Mouse (Mus musculus): ENCODE data around the gene Hira.
"Not testable (repeated sequence)": the region's sequence is repeated elsewhere in the genome, so short reads cannot be mapped to it uniquely, and the experiment has no call there.

The Hira gene

DNA sequence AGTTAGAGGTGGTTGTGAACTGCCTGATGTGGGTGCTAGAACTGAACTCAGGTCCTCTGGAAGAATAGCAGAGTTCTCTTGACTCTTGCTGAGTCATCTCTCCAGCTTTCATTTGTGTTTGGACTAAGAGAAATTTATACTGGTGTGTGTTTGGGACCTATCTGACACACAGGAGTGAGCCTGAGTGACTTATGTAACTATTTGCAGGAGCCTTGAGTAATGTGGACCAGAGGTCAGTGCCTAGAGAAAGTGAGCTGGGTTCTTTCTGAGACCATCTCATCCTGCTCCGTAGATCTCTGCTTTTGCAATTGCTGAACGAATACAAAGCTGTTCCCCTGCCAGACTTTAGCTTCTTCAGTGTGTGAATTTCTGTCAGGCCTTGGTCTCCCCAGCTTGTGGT lies 44.9 kb downstream of the Hira start:
- no peak for DNase-seq

DNA sequence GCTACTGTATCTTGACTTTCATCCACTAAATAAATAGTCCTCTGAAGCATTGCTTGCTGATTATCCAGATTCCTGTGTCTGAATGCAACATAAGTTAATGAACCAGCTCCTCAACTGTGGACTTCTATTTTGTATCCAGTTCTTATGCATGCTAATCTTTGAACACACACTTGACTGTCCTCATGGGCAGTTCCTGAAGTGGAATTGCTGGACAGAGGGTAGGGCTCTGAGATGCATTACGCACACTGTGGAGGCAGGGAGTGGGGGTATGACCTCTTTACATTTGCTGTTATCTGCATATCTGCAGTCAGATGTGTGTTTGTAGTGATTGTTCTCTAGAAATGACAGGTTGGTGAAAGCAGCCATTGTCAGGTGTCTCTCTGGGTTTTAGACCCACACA lies 51.1 kb downstream of the Hira start:
- no peak for DNase-seq

- no peak for DNase-seq
These were observed 61.7 kb downstream of the Hira start for GRCm38 (mm10) chr16:18938321-18939082.

DNA sequence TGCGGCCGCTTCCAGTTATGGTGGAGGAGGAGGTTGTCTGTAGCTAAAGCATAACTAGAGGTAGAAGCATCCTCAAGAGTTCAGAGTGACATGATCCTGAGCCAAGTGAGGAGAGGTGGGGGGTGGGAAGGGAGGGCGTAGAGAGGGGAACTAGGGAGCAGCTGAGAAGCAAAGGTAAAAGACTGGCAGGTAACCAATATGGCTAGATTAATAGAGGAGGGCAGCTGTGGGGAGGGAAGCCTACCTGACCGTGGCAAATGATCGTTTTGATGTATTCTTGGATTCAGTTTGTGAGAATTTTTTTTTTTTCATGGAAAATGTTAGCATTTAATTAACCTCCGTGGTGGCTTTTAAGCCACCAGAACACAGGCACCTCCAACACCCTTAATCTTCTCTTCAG lies 67.1 kb downstream of the Hira start:
- no peak for DNase-seq

- DNase-seq: no peak
These were observed 72.1 kb downstream of the Hira start for GRCm38 (mm10) chr16:18948941-18949340.

- DNase-seq: no peak
These were observed 73.5 kb downstream of the Hira start for GRCm38 (mm10) chr16:18950351-18950750.

DNA sequence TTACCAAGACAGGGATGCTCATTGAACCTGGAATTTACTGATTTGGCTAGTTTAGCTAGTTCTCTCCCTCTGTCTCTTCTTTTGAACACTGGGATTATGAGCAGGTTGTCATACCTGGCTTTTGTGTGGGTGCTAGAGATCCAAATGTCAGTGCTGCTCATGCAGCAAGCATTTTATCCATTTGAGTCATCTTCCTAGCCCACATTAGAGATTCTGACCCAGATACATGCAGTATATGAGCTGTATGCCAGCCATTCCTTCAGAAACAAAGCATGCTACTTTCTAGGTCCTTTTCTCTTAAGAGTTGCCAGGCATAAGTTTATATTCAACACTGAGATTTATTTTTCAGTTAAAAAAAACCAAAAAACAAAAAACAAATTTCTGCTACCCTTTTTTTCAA lies 76.0 kb downstream of the Hira start:
- DNase-seq: no peak

GRCm38 (mm10) chr16:18955070-18955469 lies 78.2 kb downstream of the Hira start:
- no peak for DNase-seq

DNA sequence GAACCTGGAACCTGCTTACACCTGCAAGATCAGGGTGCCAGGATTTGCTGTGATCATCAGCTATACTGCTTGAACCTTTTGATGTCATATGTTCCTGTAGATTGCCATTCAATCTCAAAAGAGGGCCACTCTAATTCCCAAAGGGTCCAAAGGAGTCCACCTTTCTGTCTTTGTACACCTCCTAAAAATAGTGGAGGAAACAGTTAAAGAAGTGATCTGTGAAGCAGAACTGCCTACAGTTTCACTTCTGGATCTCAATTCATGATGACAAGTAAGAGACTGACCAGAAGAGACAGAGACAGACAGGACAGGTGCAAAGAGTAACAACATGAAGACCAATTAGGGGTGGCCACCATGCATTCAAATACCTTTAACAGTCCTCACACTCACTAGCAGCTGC lies 86.6 kb downstream of the Hira start:
- no peak for DNase-seq

- no peak for DNase-seq
These were observed 92.7 kb downstream of the Hira start for GRCm38 (mm10) chr16:18969420-18970128.

GRCm38 (mm10) chr16:18970837-18971236 lies 94.0 kb downstream of the Hira start:
- no peak for DNase-seq

DNA sequence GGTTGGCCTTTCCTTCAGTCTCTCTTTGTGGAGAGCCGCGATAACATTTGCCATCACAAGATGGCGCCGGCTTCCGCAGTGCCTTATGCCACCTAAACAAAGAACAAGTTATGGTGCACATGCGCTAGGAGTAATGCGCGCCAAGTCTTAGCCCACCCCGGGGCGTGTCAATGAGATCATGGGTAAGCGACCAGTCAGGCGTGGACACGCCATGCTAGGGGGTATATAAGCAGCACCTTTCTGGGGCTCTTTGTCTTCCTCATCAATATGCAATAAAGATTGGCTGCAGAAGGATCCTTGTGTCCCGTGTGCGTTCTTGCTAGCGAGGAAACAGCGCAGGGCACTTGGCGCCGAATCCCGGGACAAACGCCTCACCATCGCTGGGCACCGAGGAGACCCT lies 98.8 kb downstream of the Hira start:
- DNase-seq: not testable (repeated sequence)

- DNase-seq: no peak
These were observed 99.5 kb downstream of the Hira start for GRCm38 (mm10) chr16:18976315-18976714.

GRCm38 (mm10) chr16:18986381-18986780 lies 109.5 kb downstream of the Hira start:
- no peak for DNase-seq

DNA sequence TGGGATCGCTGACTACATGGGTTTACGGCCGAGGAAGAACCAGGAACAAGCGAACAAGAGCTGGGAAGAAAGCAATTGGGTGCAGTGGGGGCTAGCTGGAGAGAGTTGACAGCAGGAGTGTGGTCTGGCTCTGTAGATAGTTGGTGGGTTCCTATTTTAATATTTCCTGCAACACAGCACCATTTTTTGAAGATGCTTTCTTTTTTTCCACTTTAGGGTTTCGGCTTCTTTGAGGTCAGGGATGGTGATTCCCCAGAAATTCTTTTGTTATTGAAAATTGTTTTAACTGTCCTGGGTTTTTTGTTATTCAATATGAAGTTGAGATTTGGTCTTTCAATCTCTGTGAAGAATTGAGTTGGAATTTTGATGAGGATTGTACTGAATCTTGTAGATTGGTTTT lies 110.0 kb downstream of the Hira start:
- DNase-seq: no peak

DNA sequence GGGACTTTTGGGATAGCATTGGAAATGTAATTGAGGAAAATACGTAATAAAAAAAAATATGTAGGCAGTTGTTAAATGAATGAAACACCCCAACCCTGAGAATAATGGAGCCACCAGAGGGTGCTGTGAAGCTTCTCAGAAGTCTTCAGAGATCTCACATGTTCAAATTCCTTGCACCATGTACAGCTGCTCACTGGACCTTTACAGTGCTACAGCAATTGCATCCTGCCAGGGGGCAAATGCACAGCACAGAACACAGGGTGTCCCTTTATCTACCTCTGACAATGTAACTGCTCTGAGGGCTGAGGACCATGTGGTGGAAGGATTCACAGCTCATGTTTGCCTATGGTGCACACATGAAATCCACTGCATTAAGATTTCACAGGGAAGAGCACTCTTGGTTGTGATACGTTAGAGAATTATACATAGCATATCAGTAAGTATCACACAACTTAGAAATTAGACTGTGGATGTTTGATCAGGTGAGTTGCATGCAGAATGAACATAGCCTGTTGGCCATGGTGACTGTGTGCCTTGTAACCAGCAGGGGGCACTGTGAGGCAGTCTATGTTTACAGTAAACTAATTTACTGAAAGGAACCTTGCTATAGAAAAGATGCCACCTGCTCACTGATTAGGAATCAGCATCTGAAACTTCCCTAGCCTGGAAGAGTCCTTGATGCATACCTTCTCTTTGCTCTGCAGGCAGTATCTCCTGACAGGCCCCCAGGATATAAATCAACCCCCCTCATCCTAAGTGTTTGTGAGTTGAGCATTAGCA lies 126.0 kb downstream of the Hira start:
- DNase-seq: peak; percentile 15

DNA sequence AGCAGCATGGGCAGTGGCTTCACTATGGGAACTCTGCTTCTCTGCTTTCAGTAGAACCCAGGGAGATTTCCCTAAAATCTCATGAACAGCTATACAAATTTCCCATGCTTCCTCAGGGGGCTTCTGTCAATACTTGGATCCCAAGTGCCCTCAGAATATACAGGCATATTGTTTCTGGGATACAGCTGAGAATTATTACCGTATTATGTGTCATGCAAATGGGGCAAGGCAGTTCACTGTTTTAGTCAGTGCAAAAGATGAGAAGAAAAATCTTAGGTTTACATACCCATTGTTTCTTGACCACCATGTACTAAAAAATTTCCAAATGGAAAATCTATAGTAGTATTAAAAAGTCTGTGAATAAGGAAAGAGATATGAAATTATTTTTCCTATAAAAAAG lies 126.9 kb downstream of the Hira start:
- no peak for DNase-seq

GRCm38 (mm10) chr16:19005298-19005697 lies 128.5 kb downstream of the Hira start:
- no peak for DNase-seq

DNA sequence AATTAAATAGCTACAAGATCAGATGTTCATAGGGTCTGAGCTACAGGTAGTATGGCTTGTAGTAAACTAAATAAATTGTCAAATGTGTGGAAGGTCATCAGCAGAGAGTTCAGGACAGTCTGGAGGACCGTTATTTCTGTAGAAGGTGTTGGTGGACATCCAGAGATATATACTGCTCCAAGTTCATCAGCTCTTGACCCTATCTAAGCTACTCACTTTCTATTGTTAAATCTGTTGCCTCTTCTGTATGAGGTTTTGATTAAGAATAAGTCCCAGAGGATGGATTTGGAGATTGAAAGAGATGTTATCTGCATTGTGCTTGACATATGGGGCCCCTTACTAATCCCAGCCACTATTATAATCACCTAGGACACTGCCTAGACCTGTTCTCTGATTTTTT lies 129.9 kb downstream of the Hira start:
- DNase-seq: no peak

- DNase-seq: not testable (repeated sequence)
These were observed 130.4 kb downstream of the Hira start for GRCm38 (mm10) chr16:19007186-19007591.

DNA sequence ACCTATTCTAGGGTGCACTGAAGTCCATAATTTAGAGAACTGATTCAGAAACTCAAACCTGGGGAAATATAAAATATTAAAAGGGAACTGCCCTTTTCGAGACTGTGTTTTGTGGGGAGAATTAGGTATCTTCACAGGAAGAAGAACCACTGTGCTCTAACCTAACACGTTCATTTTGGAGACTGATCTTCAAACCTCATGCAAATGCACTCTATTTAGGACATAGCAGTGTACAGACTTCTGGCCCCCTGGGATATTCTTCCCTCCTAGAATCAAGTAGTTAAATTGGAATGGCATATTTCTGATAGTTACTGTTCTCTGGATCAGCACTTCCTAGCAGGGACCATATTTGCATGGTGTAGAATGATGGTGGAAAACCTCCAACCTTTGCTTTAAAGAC lies 133.9 kb downstream of the Hira start:
- no peak for DNase-seq

DNA sequence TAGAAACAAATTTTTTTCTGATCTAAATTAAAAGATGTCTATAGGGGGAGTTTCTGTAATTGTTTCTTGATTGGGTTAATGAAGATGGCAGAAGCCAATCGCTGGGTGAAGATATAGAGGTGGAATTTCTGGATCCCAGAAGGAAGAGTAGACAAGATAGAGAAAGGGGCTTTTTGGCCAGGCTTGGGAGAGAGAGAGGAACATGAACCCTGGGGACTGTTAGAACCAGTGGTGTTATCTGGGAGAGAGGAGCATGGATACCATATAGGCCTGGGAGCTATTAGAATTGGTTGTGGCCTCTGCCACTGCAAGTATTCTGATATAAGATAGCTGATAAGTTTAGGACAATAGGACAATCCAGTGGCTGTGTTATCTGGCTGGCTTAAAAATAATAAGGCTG lies 136.7 kb downstream of the Hira start:
- DNase-seq: no peak

DNA sequence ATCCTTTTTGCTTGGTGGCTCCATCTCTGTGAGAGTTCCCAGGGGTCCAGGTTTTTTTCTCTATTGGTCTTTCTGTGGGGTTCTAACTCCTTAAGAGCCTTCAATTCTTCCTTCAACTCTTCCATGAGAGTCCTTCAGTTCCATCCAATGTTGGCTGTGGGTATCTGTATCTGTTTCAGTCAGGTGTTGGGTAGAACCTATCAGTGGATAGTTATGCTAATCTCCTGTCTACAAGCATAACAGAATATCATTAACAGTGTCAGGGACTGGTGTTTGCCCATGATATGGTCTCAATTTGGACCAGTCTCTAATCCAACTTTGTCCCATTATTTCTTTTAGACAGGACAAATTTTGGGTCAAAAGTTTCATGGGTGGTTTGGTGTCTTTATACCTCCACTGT lies 137.8 kb downstream of the Hira start:
- DNase-seq: no peak
